Mouse (Mus musculus): ENCODE data around the gene Shbg. TPM values are rescaled to one million over a fixed set of nuclear protein-coding genes. Genes with fewer than 3 reads are reported as not detected.

Gene Shbg
- polyA plus RNA-seq, 1 experiment from 2014 or later, result not detected

GRCm38 (mm10) chr11:69578301-69578700 is 39.4 kb downstream of the Shbg start:
- Histone ChIP-seq H3K4me2 (replicated peaks; ENCODE audit: low read depth, low read length) (peak overlapping the region; percentile 76), H3K9ac (ENCODE audit: low read depth, low read length) (peak overlapping the region; percentile 82), H3K36me3 (ENCODE audit: control insufficient read depth, insufficient read depth, low read length) (no peaks in the 10 kb centered on the region), H3K27me3 (ENCODE audit: control insufficient read depth, insufficient read depth, low read length) (no peaks in the 10 kb centered on the region), H3K4me1 (replicated peaks; ENCODE audit: control insufficient read depth, insufficient read depth, low read length) (peaks cover 13% of the 10 kb centered on the region), H3K4me3 (ENCODE audit: low read depth, low read length) (peak overlapping the region; percentile 70), H3K27ac (ENCODE audit: low read depth, low read length) (no peak overlapping the region), H3K9me3 (ENCODE audit: control insufficient read depth, low read length) (no peaks in the 10 kb centered on the region)
- no peak for DNase-seq (ENCODE audit: low spot score)
- ATAC-seq (ENCODE audit: low FRiP score), result no peak
- 14% methylated on average over 15 of the region's 15 CpGs for WGBS

DNA sequence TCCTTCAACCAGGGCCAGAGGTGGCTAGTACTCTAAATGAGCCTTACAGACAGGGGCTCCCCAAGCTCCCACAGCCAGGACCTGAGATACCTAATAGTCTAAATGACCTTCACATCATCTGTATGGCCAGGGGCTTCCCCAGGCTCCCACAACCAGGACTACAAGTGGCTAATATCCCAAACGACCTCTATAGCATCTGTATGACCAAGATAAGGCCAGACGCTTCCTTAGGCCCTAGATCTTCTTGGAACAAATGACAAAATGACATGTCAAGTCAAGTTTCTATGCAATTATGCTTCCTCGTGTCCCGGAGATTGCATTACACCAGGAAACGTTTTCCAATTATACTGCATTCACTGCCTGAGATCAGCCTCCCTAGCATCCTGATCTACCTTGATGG is 41.4 kb downstream of the Shbg start:
- no peak overlapping the region; the same call in 1 of the 2 replicates for H3K9ac ChIP-seq (ENCODE audit: low read depth, low read length)
- no peak overlapping the region for H3K4me2 ChIP-seq (replicated peaks; ENCODE audit: low read depth, low read length)
- WGBS, result 74% methylated on average over 5 of the region's 5 CpGs
- no peak for DNase-seq (ENCODE audit: low spot score)
- H3K4me3 ChIP-seq (ENCODE audit: low read depth, low read length), result no peak overlapping the region
- no peak for ATAC-seq (ENCODE audit: low FRiP score)
- H3K36me3 ChIP-seq (ENCODE audit: control insufficient read depth, insufficient read depth, low read length), result no peaks in the 10 kb centered on the region
- H3K9me3 ChIP-seq (ENCODE audit: control insufficient read depth, low read length), result no peaks in the 10 kb centered on the region
- peaks cover 10% of the 10 kb centered on the region for H3K4me1 ChIP-seq (replicated peaks; ENCODE audit: control insufficient read depth, insufficient read depth, low read length)
- H3K27ac ChIP-seq (ENCODE audit: low read depth, low read length), result no peak overlapping the region
- no peaks in the 10 kb centered on the region for H3K27me3 ChIP-seq (ENCODE audit: control insufficient read depth, insufficient read depth, low read length)

GRCm38 (mm10) chr11:69575220-69575619 is 42.5 kb downstream of the Shbg start:
- Histone ChIP-seq H3K4me3 (ENCODE audit: low read depth, low read length) (no peak overlapping the region), H3K4me1 (replicated peaks; ENCODE audit: control insufficient read depth, insufficient read depth, low read length) (peaks cover 10% of the 10 kb centered on the region), H3K4me2 (replicated peaks; ENCODE audit: low read depth, low read length) (no peak overlapping the region), H3K36me3 (ENCODE audit: control insufficient read depth, insufficient read depth, low read length) (peaks cover 5% of the 10 kb centered on the region; the same call in 1 of the 2 replicates), H3K9me3 (ENCODE audit: control insufficient read depth, low read length) (no peaks in the 10 kb centered on the region), H3K27me3 (ENCODE audit: control insufficient read depth, insufficient read depth, low read length) (no peaks in the 10 kb centered on the region), H3K9ac (ENCODE audit: low read depth, low read length) (no peak overlapping the region), H3K27ac (ENCODE audit: low read depth, low read length) (no peak overlapping the region)
- ATAC-seq (ENCODE audit: low FRiP score), result no peak
- WGBS, result 66% methylated on average over 3 of the region's 3 CpGs
- no peak for DNase-seq (ENCODE audit: low spot score)

GRCm38 (mm10) chr11:69565131-69565530 is 52.6 kb downstream of the Shbg start:
- Histone ChIP-seq H3K9ac (ENCODE audit: low read depth, low read length) (no peak overlapping the region), H3K4me3 (ENCODE audit: low read depth, low read length) (no peak overlapping the region), H3K4me1 (replicated peaks; ENCODE audit: control insufficient read depth, insufficient read depth, low read length) (peaks cover 15% of the 10 kb centered on the region), H3K9me3 (ENCODE audit: control insufficient read depth, low read length) (no peaks in the 10 kb centered on the region), H3K4me2 (replicated peaks; ENCODE audit: low read depth, low read length) (no peak overlapping the region), H3K36me3 (ENCODE audit: control insufficient read depth, insufficient read depth, low read length) (no peaks in the 10 kb centered on the region; the same call in 1 of the 2 replicates), H3K27me3 (ENCODE audit: control insufficient read depth, insufficient read depth, low read length) (no peaks in the 10 kb centered on the region), H3K27ac (ENCODE audit: low read depth, low read length) (no peak overlapping the region)
- 75% methylated on average over 8 of the region's 8 CpGs for WGBS
- ATAC-seq (ENCODE audit: low FRiP score) (no peak), DNase-seq (ENCODE audit: low spot score) (no peak)

MicroRNAs encoded within 50 kb of the gene (microRNA counts, 519-probe panel; counts per million panel counts)
- microRNA mmu-miR-1934, result not detected
- 3,437 counts per million, percentile 22 among the panel's probes with 10 or more counts for microRNA mmu-miR-467f

Other genes starting within 250 kb of the Shbg start
- gene Chd3, start 248.5 kb downstream of the Shbg start, polyA plus RNA-seq (2014; fragmentation: Nextera tagmentation; extraction: Ambion mirVana), result 44.3 and 57.1 TPM in 2 replicates
- 120 and 124 TPM in 2 replicates for gene Naa38, start 222.4 kb downstream of the Shbg start, polyA plus RNA-seq (2014; fragmentation: Nextera tagmentation; extraction: Ambion mirVana)
- 32.7 and 45.2 TPM in 2 replicates for gene Cyb5d1, start 222.3 kb downstream of the Shbg start, polyA plus RNA-seq (2014; fragmentation: Nextera tagmentation; extraction: Ambion mirVana)
- gene Tmem88, start 219.7 kb downstream of the Shbg start, polyA plus RNA-seq (2014; fragmentation: Nextera tagmentation; extraction: Ambion mirVana), result 15.7 and 17.1 TPM in 2 replicates
- gene Kdm6b, start 204.2 kb downstream of the Shbg start, polyA plus RNA-seq (2014; fragmentation: Nextera tagmentation; extraction: Ambion mirVana), result 33.7 and 40.9 TPM in 2 replicates
- gene Dnah2, start 68.8 kb downstream of the Shbg start, polyA plus RNA-seq (2014; fragmentation: Nextera tagmentation; extraction: Ambion mirVana), result 0.68 and 1.6 TPM in 2 replicates
- gene Efnb3, start 57.7 kb downstream of the Shbg start, polyA plus RNA-seq (2014; fragmentation: Nextera tagmentation; extraction: Ambion mirVana), result 12.2 and 15.5 TPM in 2 replicates
- gene Wrap53, start 37.6 kb downstream of the Shbg start, polyA plus RNA-seq (2014; fragmentation: Nextera tagmentation; extraction: Ambion mirVana), result 36.6 and 37.8 TPM in 2 replicates
- gene Trp53, start 37.5 kb downstream of the Shbg start, polyA plus RNA-seq (2014; fragmentation: Nextera tagmentation; extraction: Ambion mirVana), result 156 and 159 TPM in 2 replicates
- gene Atp1b2, start 12.0 kb downstream of the Shbg start, polyA plus RNA-seq (2014; fragmentation: Nextera tagmentation; extraction: Ambion mirVana), result 11.7 and 13.1 TPM in 2 replicates
- 15.0 and 20.6 TPM in 2 replicates for gene Sat2, start 4.1 kb upstream of the Shbg start, polyA plus RNA-seq (2014; fragmentation: Nextera tagmentation; extraction: Ambion mirVana)
- gene Fxr2, start 15.1 kb upstream of the Shbg start, polyA plus RNA-seq (2014; fragmentation: Nextera tagmentation; extraction: Ambion mirVana), result 30.1 and 31.3 TPM in 2 replicates
- gene Sox15, start 37.4 kb upstream of the Shbg start, polyA plus RNA-seq (2014; fragmentation: Nextera tagmentation; extraction: Ambion mirVana), result not detected in 2 replicates
- gene Mpdu1, start 44.7 kb upstream of the Shbg start, polyA plus RNA-seq (2014; fragmentation: Nextera tagmentation; extraction: Ambion mirVana), result 28.0 and 45.3 TPM in 2 replicates
- gene Cd68, start 48.2 kb upstream of the Shbg start, polyA plus RNA-seq (2014; fragmentation: Nextera tagmentation; extraction: Ambion mirVana), result 8.2 and 8.7 TPM in 2 replicates
- 891 and 905 TPM in 2 replicates for gene Eif4a1, start 54.5 kb upstream of the Shbg start, polyA plus RNA-seq (2014; fragmentation: Nextera tagmentation; extraction: Ambion mirVana)
- gene Senp3, start 64.2 kb upstream of the Shbg start, polyA plus RNA-seq (2014; fragmentation: Nextera tagmentation; extraction: Ambion mirVana), result 85.8 and 101 TPM in 2 replicates
- not detected in 2 replicates for gene Tnfsf13, start 67.9 kb upstream of the Shbg start, polyA plus RNA-seq (2014; fragmentation: Nextera tagmentation; extraction: Ambion mirVana)
- 2.2 and 4.0 TPM in 2 replicates for gene Tnfsf12, start 77.9 kb upstream of the Shbg start, polyA plus RNA-seq (2014; fragmentation: Nextera tagmentation; extraction: Ambion mirVana)
- gene Tnfsfm13, start 78.2 kb upstream of the Shbg start, polyA plus RNA-seq (2014; fragmentation: Nextera tagmentation; extraction: Ambion mirVana), result 0.61 and 1.1 TPM in 2 replicates
- 46.5 and 50.1 TPM in 2 replicates for gene Polr2a, start 140.7 kb upstream of the Shbg start, polyA plus RNA-seq (2014; fragmentation: Nextera tagmentation; extraction: Ambion mirVana)
- gene Slc35g3, start 144.1 kb upstream of the Shbg start, polyA plus RNA-seq (2014; fragmentation: Nextera tagmentation; extraction: Ambion mirVana), result 0.57 and 1.1 TPM in 2 replicates
- 1.3 and 1.7 TPM in 2 replicates for gene Zbtb4, start 148.0 kb upstream of the Shbg start, polyA plus RNA-seq (2014; fragmentation: Nextera tagmentation; extraction: Ambion mirVana)
- 1.2 and 1.5 TPM in 2 replicates for gene Chrnb1, start 178.0 kb upstream of the Shbg start, polyA plus RNA-seq (2014; fragmentation: Nextera tagmentation; extraction: Ambion mirVana)
- gene Fgf11, start 184.0 kb upstream of the Shbg start, polyA plus RNA-seq (2014; fragmentation: Nextera tagmentation; extraction: Ambion mirVana), result 2.2 and 2.8 TPM in 2 replicates
- 0.83 and 0.93 TPM in 2 replicates for gene Tmem102, start 187.7 kb upstream of the Shbg start, polyA plus RNA-seq (2014; fragmentation: Nextera tagmentation; extraction: Ambion mirVana)
- not detected in 2 replicates for gene Gm39566, start 197.4 kb upstream of the Shbg start, polyA plus RNA-seq (2014; fragmentation: Nextera tagmentation; extraction: Ambion mirVana)
- not detected in 2 replicates for gene Spem2, start 200.6 kb upstream of the Shbg start, polyA plus RNA-seq (2014; fragmentation: Nextera tagmentation; extraction: Ambion mirVana)
- gene Spem1, start 204.3 kb upstream of the Shbg start, polyA plus RNA-seq (2014; fragmentation: Nextera tagmentation; extraction: Ambion mirVana), result 0.17 and 0.38 TPM in 2 replicates
- 11.5 and 16.1 TPM in 2 replicates for gene Nlgn2, start 219.9 kb upstream of the Shbg start, polyA plus RNA-seq (2014; fragmentation: Nextera tagmentation; extraction: Ambion mirVana)
- 268 and 276 TPM in 2 replicates for gene Tmem256, start 220.6 kb upstream of the Shbg start, polyA plus RNA-seq (2014; fragmentation: Nextera tagmentation; extraction: Ambion mirVana)
- gene Plscr3, start 228.5 kb upstream of the Shbg start, polyA plus RNA-seq (2014; fragmentation: Nextera tagmentation; extraction: Ambion mirVana), result 62.2 and 62.6 TPM in 2 replicates
- gene Tnk1, start 240.8 kb upstream of the Shbg start, polyA plus RNA-seq (2014; fragmentation: Nextera tagmentation; extraction: Ambion mirVana), result 0.52 TPM in 1 of 2 replicates, not detected in the other

Data from hindbrain, embryonic 11.5 days (tissue).